Mouse (Mus musculus) ovary, postnatal 10 days (tissue): ENCODE results near the gene Dusp6.

Source experiments
- DNase-seq: peaks from one replicate; pipeline ENCODE4 v3.0.0; 2022; ENCODE audit warnings: low spot score

Dusp6 gene

DNA sequence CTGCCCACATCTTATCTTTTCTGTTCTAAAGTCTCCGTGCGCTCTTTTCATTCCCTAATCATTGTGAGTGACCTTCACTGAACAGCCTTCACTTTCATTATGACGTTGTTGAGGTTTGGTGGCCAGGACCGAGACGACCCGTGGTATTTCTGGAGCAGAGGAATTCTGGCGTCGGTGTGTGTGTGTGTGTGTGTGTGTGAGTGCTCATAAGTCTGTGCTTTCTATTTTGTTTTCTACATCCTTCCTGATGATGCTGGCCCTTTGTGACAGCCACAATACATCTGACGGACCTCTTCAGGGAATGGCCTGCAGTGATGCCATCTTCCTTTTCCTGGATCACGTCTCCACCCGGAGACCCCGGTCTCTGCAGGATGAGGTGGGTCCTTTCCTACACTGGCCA, 11.6 kb downstream of the Dusp6 start:
- no peak for DNase-seq

DNA sequence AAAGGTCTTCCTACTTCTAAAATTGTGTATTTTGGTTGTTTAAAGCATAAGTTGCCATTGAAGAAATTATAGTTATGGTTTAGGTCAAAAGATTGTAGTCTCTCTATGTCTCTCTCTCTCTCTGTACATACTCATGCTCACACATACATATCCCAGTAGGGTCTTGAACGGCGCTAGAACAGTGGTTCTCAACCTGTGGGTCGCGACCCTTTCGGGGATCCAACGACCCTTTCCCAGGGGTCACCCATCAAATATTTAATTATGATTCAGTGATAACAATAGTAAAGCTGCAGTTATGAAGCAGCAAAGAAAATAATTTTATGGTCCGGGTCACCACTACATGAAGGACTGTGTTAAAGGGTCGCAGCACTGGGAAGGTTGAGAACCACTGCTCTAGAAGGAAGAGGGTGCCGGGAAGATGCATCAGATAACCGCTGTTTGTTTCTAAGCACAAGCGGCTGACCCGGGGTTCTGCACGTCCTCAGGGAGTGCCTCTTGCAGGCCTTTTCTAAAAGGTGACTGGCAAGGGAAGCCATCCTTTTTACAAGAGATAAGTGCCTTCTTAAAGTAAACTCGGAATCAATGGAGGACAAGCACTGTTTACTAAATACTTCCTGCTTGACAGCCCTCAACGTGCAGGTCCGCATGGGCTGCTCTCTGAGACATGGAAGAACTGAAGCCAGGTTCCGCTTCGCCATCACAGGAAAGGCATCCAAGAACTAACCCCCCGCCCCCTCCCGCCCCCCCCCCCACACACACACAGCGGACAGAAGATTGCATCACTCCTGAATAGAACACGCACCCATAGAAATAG, 16.2 kb downstream of the Dusp6 start:
- DNase-seq: no peak

DNA sequence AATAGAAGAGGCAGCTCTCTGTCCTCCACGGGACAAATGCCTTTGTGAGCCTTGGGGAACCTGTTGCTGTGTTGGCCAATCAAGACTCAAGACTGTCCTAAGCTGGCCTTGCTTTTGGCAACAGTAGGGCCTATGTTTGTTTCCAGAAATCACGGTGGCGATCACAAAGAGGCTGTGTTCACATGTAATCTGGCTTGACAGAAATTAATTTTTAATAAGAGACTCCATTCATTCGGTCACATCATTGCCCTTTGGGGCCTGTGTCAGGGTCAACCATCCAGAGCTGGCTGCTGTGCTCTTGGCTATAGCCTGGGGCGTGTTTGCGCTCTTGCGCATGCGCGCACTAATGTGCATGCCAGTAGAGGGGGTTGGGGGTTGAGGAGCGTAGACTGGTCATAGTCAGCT, 21.0 kb downstream of the Dusp6 start:
- no peak for DNase-seq

DNA sequence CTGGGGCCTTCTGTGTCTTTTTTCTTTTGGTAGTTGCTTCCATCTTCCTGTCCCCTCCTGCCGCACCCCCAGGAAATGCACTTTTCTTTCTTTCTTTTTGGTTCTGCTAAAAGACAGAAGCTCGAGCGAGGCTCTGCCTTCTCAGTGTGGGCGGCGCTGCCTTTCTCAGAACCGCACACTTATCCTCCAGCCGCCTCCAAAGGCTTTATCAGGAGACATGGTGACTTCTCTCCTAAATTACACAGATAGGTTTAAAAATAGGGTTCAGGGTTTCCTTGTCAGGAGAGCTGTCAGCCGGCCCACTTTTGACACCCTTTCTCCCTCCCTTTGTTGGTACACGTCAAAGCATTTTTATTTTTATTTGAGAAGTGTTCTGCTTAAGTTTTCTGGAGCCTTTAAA, 21.9 kb downstream of the Dusp6 start:
- DNase-seq: no peak

DNA sequence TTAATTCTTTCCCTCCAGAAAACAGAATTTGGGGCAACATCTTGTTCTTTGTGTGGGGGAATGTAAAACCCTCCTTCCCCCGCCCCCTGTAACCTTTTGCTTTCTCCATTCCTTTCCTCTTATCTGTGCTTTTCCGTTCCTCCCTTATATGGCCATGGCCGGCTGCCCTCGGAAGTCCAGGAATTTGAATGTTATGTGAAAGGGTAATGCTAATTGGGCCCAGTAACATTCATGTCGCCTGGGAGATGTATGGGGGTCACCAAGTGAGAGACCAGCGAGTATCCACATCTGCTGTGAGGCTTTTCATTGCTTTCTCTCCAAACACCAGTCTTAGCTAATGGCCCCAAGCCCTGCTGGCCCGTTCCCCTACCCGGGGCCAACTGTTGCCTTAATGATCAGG, 22.7 kb downstream of the Dusp6 start:
- DNase-seq: no peak

DNA sequence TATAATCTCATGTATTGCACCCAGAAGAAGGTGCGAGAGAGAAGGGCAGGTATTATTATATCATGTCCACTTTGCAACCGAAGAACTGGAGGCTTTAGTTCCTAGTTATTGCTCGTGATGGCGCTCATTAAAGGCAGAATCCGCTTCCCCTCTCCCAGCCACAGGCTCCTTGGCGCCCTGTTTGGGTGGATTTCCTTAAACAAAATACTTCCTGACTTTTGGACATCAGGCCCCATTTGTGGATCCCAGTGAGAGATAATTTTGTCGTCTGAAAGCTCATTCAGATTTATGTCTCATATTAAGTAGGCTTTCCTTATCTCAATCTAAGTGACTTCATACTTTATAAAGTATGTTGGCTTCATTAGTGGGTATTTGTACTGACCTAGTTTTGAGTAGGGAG, 23.2 kb downstream of the Dusp6 start:
- DNase-seq: no peak

DNA sequence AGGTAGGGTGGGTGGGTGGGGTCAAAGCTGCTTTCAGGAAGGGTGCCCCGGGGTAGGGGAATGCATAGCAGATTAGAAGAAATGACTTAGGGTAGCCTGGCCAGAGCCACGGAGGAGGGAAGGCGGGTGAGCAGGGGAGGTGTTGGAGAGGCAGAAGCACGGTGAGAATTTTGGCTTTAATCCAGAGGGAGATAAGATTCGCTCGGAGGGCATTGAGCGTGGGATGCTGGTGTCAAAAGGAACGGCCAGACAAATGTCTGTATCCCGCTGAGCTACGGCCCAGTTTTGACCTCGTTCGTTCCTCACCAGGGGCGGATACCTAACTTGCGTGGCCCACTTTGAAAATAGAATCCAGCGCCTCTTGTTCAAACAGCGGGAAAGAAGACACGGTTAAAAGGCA, 23.8 kb downstream of the Dusp6 start:
- DNase-seq: no peak

DNA sequence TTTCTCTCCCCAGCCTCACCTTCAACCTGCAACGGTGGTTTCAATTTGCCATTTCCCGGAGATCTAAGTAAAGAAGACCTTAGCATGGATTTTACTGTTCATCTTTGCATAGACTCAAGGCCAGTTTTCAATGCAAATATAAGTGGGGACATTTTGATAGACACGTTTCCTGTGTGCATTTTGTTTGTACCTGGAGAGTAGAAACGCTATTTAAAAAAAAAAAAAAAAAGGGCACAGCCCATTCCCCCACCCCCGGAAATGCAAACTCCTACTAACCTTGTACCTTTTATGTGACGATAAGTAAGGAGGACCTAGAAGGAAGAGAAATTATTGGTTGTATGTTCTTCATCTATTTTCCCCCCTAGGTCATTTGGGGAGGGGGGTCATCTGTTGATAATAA, 24.2 kb downstream of the Dusp6 start:
- no peak for DNase-seq

DNA sequence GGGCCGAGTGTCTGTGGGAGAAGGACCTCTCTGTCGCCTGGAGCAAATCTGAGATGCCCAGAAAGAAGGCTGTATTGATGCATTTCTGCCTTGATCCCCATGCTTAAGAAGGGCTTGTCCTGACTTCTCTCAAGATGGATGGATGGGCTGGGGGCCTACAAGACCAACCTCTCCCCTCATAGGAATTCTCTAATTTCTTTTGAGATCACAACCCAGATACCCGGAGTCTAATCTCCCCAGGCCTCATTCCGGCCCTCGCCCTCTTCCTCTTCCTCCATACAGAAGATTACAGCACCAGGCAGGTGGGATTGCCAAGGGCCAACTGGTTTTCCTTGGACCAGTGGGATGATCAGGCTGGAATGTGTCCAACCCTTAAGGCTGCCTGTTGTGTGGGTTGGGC, 26.1 kb downstream of the Dusp6 start:
- DNase-seq: no peak

DNA sequence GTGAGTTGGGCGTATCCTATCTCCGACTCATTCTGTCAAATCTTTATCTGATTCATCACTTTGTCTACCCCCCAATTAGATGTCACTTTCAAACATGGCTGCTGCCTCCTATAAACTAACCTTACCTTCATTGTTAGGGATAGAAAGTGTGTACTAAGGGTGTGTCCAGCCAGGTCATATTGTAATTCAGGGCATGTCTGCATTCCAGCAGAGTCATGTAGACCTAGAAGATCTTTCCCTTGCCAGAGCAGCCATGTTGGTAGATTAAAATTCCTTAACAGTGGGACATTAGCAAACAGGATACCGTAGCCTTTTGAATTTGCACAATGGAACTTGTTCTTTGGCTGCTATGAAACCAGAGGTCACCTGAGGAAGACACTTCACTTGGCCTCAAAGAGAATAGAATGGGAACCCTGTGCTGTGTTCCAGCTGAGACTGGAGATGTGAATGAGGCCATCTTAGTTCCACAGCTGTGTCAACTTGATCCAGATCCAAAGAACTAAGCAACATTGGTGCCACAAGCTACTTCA, 30.1 kb downstream of the Dusp6 start:
- no peak for DNase-seq

DNA sequence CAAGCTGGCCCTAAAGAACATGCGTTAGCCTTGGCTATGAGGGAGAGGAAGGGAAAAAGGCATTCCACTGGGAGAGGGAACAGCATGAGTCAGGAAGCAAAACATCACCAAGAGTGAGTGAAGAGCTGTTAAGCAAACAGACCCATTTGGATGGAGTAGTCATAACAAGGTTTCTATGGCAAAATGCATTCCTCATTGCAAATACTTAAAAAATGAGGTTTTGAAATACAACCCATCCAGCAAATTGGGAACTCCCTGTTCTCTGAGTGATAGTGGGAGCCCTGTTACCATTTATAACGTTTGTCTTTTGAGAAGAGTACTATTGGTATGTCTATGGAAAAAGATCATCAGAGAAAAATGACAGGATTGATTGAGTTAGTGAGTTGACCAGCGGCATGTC, 34.7 kb downstream of the Dusp6 start:
- DNase-seq: no peak

DNA sequence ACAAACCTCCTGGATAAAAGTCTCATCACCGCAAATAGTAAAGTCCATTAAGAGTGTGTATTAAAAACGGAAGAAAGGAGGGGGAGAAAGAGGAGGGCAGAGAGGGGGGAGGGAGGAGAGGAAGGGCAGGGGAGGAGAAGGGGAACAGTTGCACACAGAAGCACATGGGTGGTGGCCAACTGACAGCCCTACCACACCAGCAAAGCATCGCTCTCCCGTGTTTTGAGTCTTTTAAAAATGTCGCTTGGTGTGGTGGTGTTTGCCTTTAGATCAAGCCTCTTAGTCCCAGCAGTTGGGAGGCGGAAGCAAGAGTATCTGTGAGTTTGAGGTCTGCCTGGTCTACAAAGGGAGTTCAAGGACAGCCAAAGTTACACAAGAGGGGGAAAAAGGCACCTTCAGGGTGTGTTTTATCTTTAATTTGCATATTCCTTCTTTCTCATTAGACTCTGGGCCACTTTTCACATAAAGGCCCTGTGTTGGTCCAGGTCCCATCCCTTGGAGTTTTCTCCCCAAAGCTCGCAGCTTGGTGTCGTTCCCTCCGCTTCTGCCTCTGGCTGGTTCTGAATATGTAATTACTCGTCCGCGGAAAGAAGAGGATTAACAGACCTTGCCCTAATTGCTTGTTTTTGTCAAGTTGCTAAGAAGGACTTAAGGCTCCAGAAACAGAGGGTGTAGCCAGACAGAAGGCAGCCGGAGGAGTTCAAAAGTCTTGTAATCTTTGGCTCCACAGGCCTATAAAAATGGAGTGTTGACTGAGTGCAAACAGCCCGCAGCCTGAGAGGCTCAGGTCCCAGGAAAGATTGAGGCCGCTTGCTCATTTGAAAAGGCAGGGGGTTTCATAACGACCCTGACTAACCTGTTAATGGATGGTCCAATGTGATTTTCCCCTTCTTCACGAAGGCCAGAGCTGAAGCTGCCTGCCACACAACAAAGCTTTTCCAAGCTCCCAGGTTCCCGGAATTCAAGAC, 35.6 kb downstream of the Dusp6 start:
- no peak for DNase-seq

DNA sequence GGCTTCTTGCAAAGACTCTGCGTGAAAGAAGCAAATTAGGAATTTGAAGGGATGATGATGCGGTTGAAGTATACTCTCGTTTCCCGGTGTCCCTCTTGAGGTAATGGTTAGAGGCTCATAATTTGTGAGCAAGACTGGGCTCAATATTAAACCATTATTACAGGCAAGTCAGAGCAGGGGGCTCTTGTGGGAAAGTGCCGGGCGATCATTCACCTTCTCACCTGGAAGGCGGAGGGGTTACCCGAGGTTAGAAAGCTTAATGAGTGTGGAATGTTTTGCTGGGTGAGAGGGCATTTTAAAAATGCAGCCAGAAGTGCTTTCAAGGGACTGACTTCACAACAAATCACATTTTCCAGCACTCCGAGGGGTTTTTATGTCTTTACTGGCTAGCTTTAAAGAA, 36.3 kb downstream of the Dusp6 start:
- no peak for DNase-seq

DNA sequence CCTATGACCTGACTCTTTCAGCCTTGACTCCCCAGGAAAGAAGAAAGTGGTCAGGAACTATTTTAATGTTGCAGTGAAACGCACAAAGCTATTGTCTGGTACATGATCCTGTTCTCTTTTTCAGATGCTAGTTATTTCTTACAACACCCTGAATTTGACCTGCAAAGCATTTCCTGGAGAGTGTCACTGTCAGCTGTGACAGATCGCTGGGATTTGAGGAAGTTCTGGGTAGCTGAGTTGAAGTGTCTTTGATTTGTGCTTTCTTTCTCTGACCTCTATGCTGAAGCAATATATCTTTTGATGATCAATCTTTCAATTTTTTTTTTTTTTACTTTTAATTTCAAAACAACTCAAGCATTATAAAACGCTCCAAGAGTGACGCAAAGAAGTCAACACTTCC, 39.0 kb downstream of the Dusp6 start:
- DNase-seq: no peak

DNA sequence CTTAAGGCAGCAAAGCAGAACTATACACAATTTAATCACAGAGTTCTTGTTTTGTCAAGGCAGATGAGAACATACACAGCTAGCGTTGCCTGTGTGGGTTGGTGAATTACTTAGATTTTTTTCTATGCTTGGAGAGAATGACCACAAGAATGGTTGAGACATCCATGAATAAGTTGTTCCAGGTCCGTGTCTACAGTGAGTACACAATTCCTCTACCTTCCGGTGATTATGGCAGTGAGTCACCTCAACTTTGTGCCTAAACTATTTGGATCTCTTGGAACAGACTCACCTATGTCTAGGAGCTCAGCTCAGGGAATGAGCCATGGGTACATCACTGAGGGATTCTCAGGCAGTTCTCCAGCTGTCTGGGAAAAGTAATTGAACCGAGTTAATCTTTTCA, 45.8 kb downstream of the Dusp6 start:
- no peak for DNase-seq

DNA sequence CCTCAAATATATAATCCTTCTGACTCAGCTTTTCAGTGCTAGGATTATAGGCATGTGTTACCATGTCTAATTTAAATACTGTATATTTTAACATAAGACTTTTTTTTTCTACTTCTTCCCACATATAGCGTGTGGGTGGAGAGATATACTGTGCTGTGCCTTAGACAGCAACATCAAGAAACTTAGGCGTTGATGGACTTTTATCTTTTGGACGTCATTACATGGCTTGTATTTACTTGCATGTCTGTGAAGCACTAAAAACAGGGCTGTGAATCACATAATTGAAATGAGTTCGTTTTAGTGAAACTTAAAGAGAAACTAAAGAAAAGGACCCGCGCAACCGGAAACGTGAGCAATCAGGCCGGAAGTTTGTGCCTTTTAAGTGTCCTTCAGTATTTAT, 46.6 kb downstream of the Dusp6 start:
- DNase-seq: no peak

DNA sequence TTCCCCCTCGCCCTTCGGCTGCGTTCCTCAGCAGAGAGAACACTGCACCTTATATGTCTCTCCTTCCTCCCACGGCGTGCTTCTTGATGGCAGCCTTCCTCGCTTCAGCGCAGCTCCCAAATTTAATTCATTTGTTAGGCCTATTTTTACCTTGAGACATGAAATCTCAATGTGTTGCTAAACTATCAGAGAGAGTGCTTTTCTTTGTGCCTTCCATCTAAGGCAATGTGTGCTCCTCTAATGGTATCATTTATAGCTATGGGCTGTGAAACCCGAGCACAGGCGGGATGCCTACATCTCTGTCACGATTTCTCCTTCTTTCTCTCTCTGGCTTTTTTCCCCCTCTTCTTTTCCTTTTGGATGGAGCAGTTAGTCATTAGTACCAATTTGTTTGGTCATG, 47.2 kb downstream of the Dusp6 start:
- no peak for DNase-seq

DNA sequence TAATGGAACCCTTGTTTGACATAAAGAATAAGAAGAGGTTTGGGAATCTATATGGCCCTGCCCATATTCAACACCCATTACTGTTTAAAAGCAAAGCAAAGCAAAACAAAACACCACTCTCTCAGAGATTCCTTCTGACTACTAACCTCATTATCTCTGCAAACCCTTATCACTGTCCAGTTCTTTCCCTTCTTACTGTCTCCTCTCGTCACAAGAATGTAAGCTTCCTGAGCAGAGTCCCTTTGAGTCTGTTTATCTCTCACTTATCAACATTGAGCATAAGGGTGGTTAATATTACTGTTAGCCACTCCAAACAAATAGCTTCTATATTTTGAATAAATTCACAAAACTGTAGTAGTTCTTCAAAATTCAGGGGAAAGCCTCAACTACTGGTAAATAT, 48.9 kb downstream of the Dusp6 start:
- no peak for DNase-seq

DNA sequence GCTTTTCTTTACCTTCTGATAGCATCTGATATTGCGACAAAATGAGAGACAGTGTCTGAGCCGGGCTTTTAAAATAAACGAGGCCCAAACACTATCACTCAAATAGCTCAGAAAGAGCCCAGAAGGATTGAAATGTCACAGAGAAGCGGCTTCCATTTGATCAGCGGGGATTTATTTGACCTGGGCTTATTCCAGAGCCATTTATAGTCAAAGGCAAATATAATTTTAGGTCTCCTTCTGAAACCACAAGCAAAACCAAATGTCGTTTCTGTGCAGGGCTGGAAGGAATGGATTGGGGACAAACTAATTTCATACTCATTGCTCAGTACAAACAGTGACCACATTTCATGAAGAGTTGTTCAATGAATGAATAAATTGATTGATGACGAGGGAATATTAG, 51.3 kb downstream of the Dusp6 start:
- DNase-seq: no peak

DNA sequence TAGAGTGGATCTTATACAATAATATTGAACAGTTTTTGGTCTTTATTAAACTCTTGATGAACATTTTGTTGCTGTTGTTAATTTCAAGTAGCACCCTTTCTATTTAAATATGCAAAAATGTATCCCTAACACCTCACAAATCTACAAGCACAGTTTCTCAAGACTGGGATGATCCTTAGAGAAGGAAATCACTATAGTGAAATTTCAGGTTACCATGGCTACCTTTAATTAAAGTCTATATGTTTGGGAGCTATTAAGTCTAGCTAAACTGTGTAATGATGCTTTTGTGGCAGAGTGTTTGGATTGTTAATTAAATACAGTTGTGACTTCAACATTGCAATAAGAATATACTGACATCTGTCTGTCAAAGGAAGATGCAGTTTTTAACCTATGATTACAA, 54.0 kb downstream of the Dusp6 start:
- DNase-seq: no peak
